Mouse (Mus musculus) limb, embryonic 12.5 days (tissue): ENCODE measurements at regions not wholly inside any gene's neighbourhood (a gene's known extent, or its start where the extent isn't known, plus 50 kb on each side); places are given as distances from the start of the nearest gene placed in this dataset.

ENCODE experiments used
- ATAC-seq: fragments of 200-750 bp; cut with Nextera tagmentation; 2 replicates; pipeline ENCODE4 v1.8.0; 2017; ENCODE audit warnings: low read depth, moderate TSS enrichment; ENCODE audit not compliant: insufficient number of reproducible peaks, insufficient read depth, low FRiP score, low TSS enrichment
- H3K27ac ChIP-seq: fragments of 300-500 bp; sonication (generic); 2 replicates; pipeline ENCODE4 v1.5.1; 2016; ENCODE audit warnings: mild to moderate bottlenecking, moderate library complexity
- H3K27me3 ChIP-seq: fragments of 300-500 bp; sonication (generic); 2 replicates; pipeline ENCODE4 v1.6.1; 2016; ENCODE audit warnings: mild to moderate bottlenecking, moderate library complexity
- H3K36me3 ChIP-seq: fragments of 300-500 bp; sonication (generic); 2 replicates; pipeline ENCODE4 v1.6.1; 2016; ENCODE audit warnings: mild to moderate bottlenecking, moderate library complexity
- H3K4me1 ChIP-seq: fragments of 300-500 bp; sonication (generic); replicated peaks from 2 replicates; pipeline ENCODE4 v1.6.1; 2016
- H3K4me2 ChIP-seq: fragments of 300-500 bp; sonication (generic); 2 replicates; pipeline ENCODE4 v1.6.1; 2016; ENCODE audit warnings: mild to moderate bottlenecking, moderate library complexity
- H3K4me3 ChIP-seq: fragments of 300-500 bp; sonication (generic); replicated peaks from 2 replicates; pipeline ENCODE4 v1.5.1; 2016; ENCODE audit warnings: mild to moderate bottlenecking
- H3K9ac ChIP-seq: fragments of 300-500 bp; sonication (generic); replicated peaks from 2 replicates; pipeline ENCODE4 v1.6.1; 2016; ENCODE audit warnings: mild to moderate bottlenecking, moderate library complexity
- H3K9me3 ChIP-seq: fragments of 300-500 bp; sonication (generic); 2 replicates; pipeline ENCODE4 v1.6.1; 2016; ENCODE audit warnings: mild to moderate bottlenecking, moderate library complexity
- WGBS: fragments of 180-500 bp; shearing (Covaris S2); methylation state at CpG from one replicate; pipeline ENCODE4 v1.1.7; 2016; 5-methylcytosine and 5-hydroxymethylcytosine counted together

- Histone ChIP-seq H3K27me3 (no peaks in the 10 kb centered on the region), H3K4me3 (no peak overlapping the region), H3K27ac (no peak overlapping the region), H3K9me3 (no peaks in the 10 kb centered on the region), H3K4me2 (no peak overlapping the region), H3K36me3 (no peaks in the 10 kb centered on the region), H3K9ac (no peak overlapping the region), H3K4me1 (no peaks in the 10 kb centered on the region)
- no peak for ATAC-seq
- WGBS: 88% methylated on average over 3 of the region's 3 CpGs
Observed at GRCm38 (mm10) chr7:65772845-65773244, 81.9 kb downstream of the Tm2d3 start.

- ATAC-seq: no peak
- Histone ChIP-seq H3K36me3 (no peaks in the 10 kb centered on the region), H3K27me3 (no peaks in the 10 kb centered on the region), H3K27ac (no peak overlapping the region), H3K4me3 (no peak overlapping the region), H3K9ac (no peak overlapping the region), H3K9me3 (no peaks in the 10 kb centered on the region), H3K4me2 (no peak overlapping the region), H3K4me1 (no peaks in the 10 kb centered on the region)
- WGBS: 78% methylated on average over 2 of the region's 2 CpGs
Observed at GRCm38 (mm10) chr7:65773948-65774347, 83.0 kb downstream of the Tm2d3 start.

- no peaks in the 10 kb centered on the region for H3K9me3 ChIP-seq
- no peak overlapping the region for H3K4me2 ChIP-seq
- no peak overlapping the region for H3K4me3 ChIP-seq
- no peak overlapping the region for H3K27ac ChIP-seq
- H3K4me1 ChIP-seq: no peaks in the 10 kb centered on the region
- WGBS: 90% methylated on average over 11 of the region's 11 CpGs
- H3K9ac ChIP-seq: no peak overlapping the region
- no peaks in the 10 kb centered on the region for H3K27me3 ChIP-seq
- no peaks in the 10 kb centered on the region for H3K36me3 ChIP-seq
- ATAC-seq: no peak
Observed at GRCm38 (mm10) chr7:65774388-65775015, 83.5 kb downstream of the Tm2d3 start.

GRCm38 (mm10) chr7:65775016-65775415 lies 84.0 kb downstream of the Tm2d3 start:
- H3K27ac ChIP-seq: no peak overlapping the region
- H3K9ac ChIP-seq: no peak overlapping the region
- no peak overlapping the region for H3K4me2 ChIP-seq
- 95% methylated on average over 3 of the region's 3 CpGs for WGBS
- no peaks in the 10 kb centered on the region for H3K36me3 ChIP-seq
- ATAC-seq: no peak
- no peak overlapping the region for H3K4me3 ChIP-seq
- H3K4me1 ChIP-seq: peaks cover 5% of the 10 kb centered on the region; the same call in 1 of the 2 replicates
- no peaks in the 10 kb centered on the region for H3K9me3 ChIP-seq
- H3K27me3 ChIP-seq: no peaks in the 10 kb centered on the region

GRCm38 (mm10) chr7:65779716-65780372 lies 81.7 kb upstream of the Pcsk6 start:
- no peak; the same call in 1 of the 2 replicates for ATAC-seq

GRCm38 (mm10) chr7:65780578-65781370 lies 80.8 kb upstream of the Pcsk6 start:
- Histone ChIP-seq H3K4me3 (no peak overlapping the region), H3K9me3 (no peaks in the 10 kb centered on the region), H3K4me2 (peak overlapping the region; percentile 31), H3K27ac (peak overlapping the region; percentile 69), H3K9ac (no peak overlapping the region), H3K27me3 (no peaks in the 10 kb centered on the region), H3K4me1 (peaks cover 43% of the 10 kb centered on the region), H3K36me3 (no peaks in the 10 kb centered on the region)
- WGBS: 27% methylated on average over 9 of the region's 9 CpGs
- ATAC-seq: no peak

More at GRCm38 (mm10) chr7:65779716-65780372, 81.7 kb upstream of the Pcsk6 start:
- no peak overlapping the region for H3K9ac ChIP-seq
- H3K36me3 ChIP-seq: no peaks in the 10 kb centered on the region
- no peaks in the 10 kb centered on the region for H3K9me3 ChIP-seq
- H3K4me1 ChIP-seq: peaks cover 43% of the 10 kb centered on the region
- no peaks in the 10 kb centered on the region for H3K27me3 ChIP-seq
- 58% methylated on average over 14 of the region's 14 CpGs for WGBS
- no peak overlapping the region for H3K4me3 ChIP-seq
- peak overlapping the region; percentile 31 for H3K4me2 ChIP-seq
- peak overlapping the region; percentile 60 for H3K27ac ChIP-seq

- no peaks in the 10 kb centered on the region for H3K9me3 ChIP-seq
- H3K4me1 ChIP-seq: peaks cover 43% of the 10 kb centered on the region
- no peak overlapping the region for H3K4me3 ChIP-seq
- no peaks in the 10 kb centered on the region for H3K27me3 ChIP-seq
- WGBS: 86% methylated on average over 7 of the region's 7 CpGs
- no peak for ATAC-seq
- no peak overlapping the region for H3K4me2 ChIP-seq
- no peaks in the 10 kb centered on the region for H3K36me3 ChIP-seq
- peak overlapping the region; percentile 69 for H3K27ac ChIP-seq
- H3K9ac ChIP-seq: no peak overlapping the region
Observed at GRCm38 (mm10) chr7:65782024-65782423, 79.5 kb upstream of the Pcsk6 start.

GRCm38 (mm10) chr7:65783773-65784172 lies 77.8 kb upstream of the Pcsk6 start:
- Histone ChIP-seq H3K4me1 (peaks cover 43% of the 10 kb centered on the region), H3K27me3 (no peaks in the 10 kb centered on the region), H3K27ac (no peak overlapping the region), H3K9me3 (no peaks in the 10 kb centered on the region), H3K4me2 (no peak overlapping the region), H3K9ac (no peak overlapping the region), H3K36me3 (no peaks in the 10 kb centered on the region), H3K4me3 (no peak overlapping the region)
- WGBS: 15% methylated on average over 4 of the region's 4 CpGs
- no peak for ATAC-seq

GRCm38 (mm10) chr7:65786916-65787315 lies 74.6 kb upstream of the Pcsk6 start:
- H3K9me3 ChIP-seq: no peaks in the 10 kb centered on the region
- H3K4me2 ChIP-seq: no peak overlapping the region
- no peaks in the 10 kb centered on the region for H3K36me3 ChIP-seq
- no peak overlapping the region for H3K27ac ChIP-seq
- H3K27me3 ChIP-seq: no peaks in the 10 kb centered on the region
- no peak overlapping the region for H3K9ac ChIP-seq
- WGBS: 54% methylated on average over 2 of the region's 2 CpGs
- no peak overlapping the region for H3K4me3 ChIP-seq
- ATAC-seq: no peak
- H3K4me1 ChIP-seq: peaks cover 20% of the 10 kb centered on the region

GRCm38 (mm10) chr7:65787849-65788248 lies 73.7 kb upstream of the Pcsk6 start:
- no peaks in the 10 kb centered on the region for H3K36me3 ChIP-seq
- no peak for ATAC-seq
- H3K4me1 ChIP-seq: peaks cover 10% of the 10 kb centered on the region; the same call in 1 of the 2 replicates
- H3K9ac ChIP-seq: no peak overlapping the region
- H3K9me3 ChIP-seq: no peaks in the 10 kb centered on the region
- H3K4me3 ChIP-seq: no peak overlapping the region
- 82% methylated on average over 5 of the region's 5 CpGs for WGBS
- H3K4me2 ChIP-seq: no peak overlapping the region
- H3K27me3 ChIP-seq: no peaks in the 10 kb centered on the region
- no peak overlapping the region for H3K27ac ChIP-seq

GRCm38 (mm10) chr7:65790264-65790663 lies 71.3 kb upstream of the Pcsk6 start:
- no peaks in the 10 kb centered on the region for H3K27me3 ChIP-seq
- H3K27ac ChIP-seq: no peak overlapping the region
- H3K4me3 ChIP-seq: no peak overlapping the region
- no peak overlapping the region for H3K9ac ChIP-seq
- 0 out of 2 replicates have a peak, but pooled peaks cover 3% of the 10 kb centered on the region for H3K9me3 ChIP-seq
- H3K4me2 ChIP-seq: no peak overlapping the region
- ATAC-seq: no peak
- 62% methylated on average over 6 of the region's 6 CpGs for WGBS
- H3K4me1 ChIP-seq: no peaks in the 10 kb centered on the region; the same call in 1 of the 2 replicates
- no peaks in the 10 kb centered on the region for H3K36me3 ChIP-seq
